Mouse (Mus musculus): ENCODE results near the gene Ptbp3.

Gene Ptbp3

GRCm38 (mm10) chr4:59491097-59491496 lies 58.1 kb downstream of the Ptbp3 start:
- DNase-seq (ENCODE audit: low spot score): no peak

GRCm38 (mm10) chr4:59471306-59471705 lies 77.9 kb downstream of the Ptbp3 start:
- no peak for DNase-seq (ENCODE audit: low spot score)

- no peak for DNase-seq (ENCODE audit: low spot score)
Measured at GRCm38 (mm10) chr4:59465449-59465848, 83.7 kb downstream of the Ptbp3 start.

GRCm38 (mm10) chr4:59464661-59465060 lies 84.5 kb downstream of the Ptbp3 start:
- DNase-seq (ENCODE audit: low spot score): no peak

GRCm38 (mm10) chr4:59462494-59462893 lies 86.7 kb downstream of the Ptbp3 start:
- DNase-seq (ENCODE audit: low spot score): no peak

GRCm38 (mm10) chr4:59461116-59461727 lies 87.9 kb downstream of the Ptbp3 start:
- no peak for DNase-seq (ENCODE audit: low spot score)

- DNase-seq (ENCODE audit: low spot score): no peak
Measured at GRCm38 (mm10) chr4:59459216-59459955, 89.8 kb downstream of the Ptbp3 start.

GRCm38 (mm10) chr4:59457941-59458340 lies 91.2 kb downstream of the Ptbp3 start:
- no peak for DNase-seq (ENCODE audit: low spot score)

GRCm38 (mm10) chr4:59457091-59457490 lies 92.1 kb downstream of the Ptbp3 start:
- DNase-seq (ENCODE audit: low spot score): no peak

- DNase-seq (ENCODE audit: low spot score): no peak
Measured at GRCm38 (mm10) chr4:59455465-59455864, 93.7 kb downstream of the Ptbp3 start.

- no peak for DNase-seq (ENCODE audit: low spot score)
Measured at GRCm38 (mm10) chr4:59454046-59454445, 95.1 kb downstream of the Ptbp3 start.

GRCm38 (mm10) chr4:59452503-59452933 lies 96.6 kb downstream of the Ptbp3 start:
- DNase-seq (ENCODE audit: low spot score): no peak

GRCm38 (mm10) chr4:59450906-59451305 lies 98.3 kb downstream of the Ptbp3 start:
- DNase-seq (ENCODE audit: low spot score): no peak

- DNase-seq (ENCODE audit: low spot score): no peak
Measured at GRCm38 (mm10) chr4:59450234-59450854, 98.8 kb downstream of the Ptbp3 start.

GRCm38 (mm10) chr4:59447296-59447695 lies 101.9 kb downstream of the Ptbp3 start:
- DNase-seq (ENCODE audit: low spot score): no peak

GRCm38 (mm10) chr4:59445516-59445915 lies 103.6 kb downstream of the Ptbp3 start:
- DNase-seq (ENCODE audit: low spot score): no peak

GRCm38 (mm10) chr4:59444994-59445393 lies 104.2 kb downstream of the Ptbp3 start:
- DNase-seq (ENCODE audit: low spot score): no peak

- no peak for DNase-seq (ENCODE audit: low spot score)
Measured at GRCm38 (mm10) chr4:59444085-59444484, 105.1 kb downstream of the Ptbp3 start.

GRCm38 (mm10) chr4:59441265-59441664 lies 107.9 kb downstream of the Ptbp3 start:
- no peak for DNase-seq (ENCODE audit: low spot score)

GRCm38 (mm10) chr4:59439960-59440359 lies 109.2 kb downstream of the Ptbp3 start:
- DNase-seq (ENCODE audit: low spot score): no peak

GRCm38 (mm10) chr4:59439041-59439440 lies 110.1 kb downstream of the Ptbp3 start:
- DNase-seq (ENCODE audit: low spot score): no peak

- DNase-seq (ENCODE audit: low spot score): no peak
Measured at GRCm38 (mm10) chr4:59437990-59438854, 110.9 kb downstream of the Ptbp3 start, which contains the start of gene Susd1. TSS of gene Susd1 (minus strand) at chr4:59438633.
